Mouse (Mus musculus): ENCODE data around the gene Cox6b2. TPM values are rescaled to one million over a fixed set of nuclear protein-coding genes. Genes with fewer than 3 reads are reported as not detected.

Cox6b2 gene
- polyA plus RNA-seq, 1 experiment from 2014 or later, result 68.7 TPM

GRCm38 (mm10) chr7:4705098-4705497, 47.8 kb downstream of the Cox6b2 start:
- Histone ChIP-seq H3K9me3 (ENCODE audit: low read length) (no peaks in the 10 kb centered on the region), H3K4me2 (ENCODE audit: low read depth, low read length) (0 out of 2 replicates have a peak overlapping the region, but pooled peaks have one; percentile 44), H3K36me3 (replicated peaks; ENCODE audit: insufficient read depth, low read length) (no peaks in the 10 kb centered on the region), H3K4me1 (ENCODE audit: insufficient read depth) (peaks cover 3% of the 10 kb centered on the region; the same call in 1 of the 2 replicates), H3K27ac (ENCODE audit: low read depth) (no peak overlapping the region), H3K4me3 (ENCODE audit: low read depth, low read length) (no peak overlapping the region), H3K27me3 (ENCODE audit: insufficient read depth, low read length) (no peaks in the 10 kb centered on the region), H3K9ac (replicated peaks) (0 out of 2 replicates have a peak overlapping the region, but pooled peaks have one; percentile 5)
- WGBS (ENCODE audit: insufficient replicate concordance), result 40% methylated on average over 18 of the region's 18 CpGs
- 0 out of 2 replicates have a peak, but pooled peaks have one; percentile 21 for ATAC-seq
- peak; percentile 76 for TF ChIP-seq CTCF (IDR thresholded peaks at IDR 0.05; ENCODE audit: low read depth)
- no peak for TF ChIP-seq EP300 (IDR thresholded peaks at IDR 0.05; ENCODE audit: low read depth)
- peak; percentile 67 for DNase-seq

- Histone ChIP-seq H3K9me3 (ENCODE audit: low read length) (no peaks in the 10 kb centered on the region), H3K27ac (ENCODE audit: low read depth) (no peak overlapping the region), H3K27me3 (ENCODE audit: insufficient read depth, low read length) (no peaks in the 10 kb centered on the region), H3K36me3 (replicated peaks; ENCODE audit: insufficient read depth, low read length) (no peaks in the 10 kb centered on the region), H3K4me1 (ENCODE audit: insufficient read depth) (peaks cover 3% of the 10 kb centered on the region; the same call in 1 of the 2 replicates), H3K9ac (replicated peaks) (no peak overlapping the region), H3K4me3 (ENCODE audit: low read depth, low read length) (no peak overlapping the region), H3K4me2 (ENCODE audit: low read depth, low read length) (no peak overlapping the region)
- whole genome bisulfite sequencing (ENCODE audit: insufficient replicate concordance), result 73% methylated on average over 7 of the region's 7 CpGs
- ATAC-seq (no peak; the same call in 1 of the 2 replicates), DNase-seq (no peak)
- TF ChIP-seq CTCF (IDR thresholded peaks at IDR 0.05; ENCODE audit: low read depth) (no peak), EP300 (IDR thresholded peaks at IDR 0.05; ENCODE audit: low read depth) (no peak)
Measured at GRCm38 (mm10) chr7:4703195-4703594, 49.7 kb downstream of the Cox6b2 start.

GRCm38 (mm10) chr7:4702334-4702733, 50.6 kb downstream of the Cox6b2 start:
- DNase-seq, result no peak
- H3K9me3 ChIP-seq (ENCODE audit: low read length), result no peaks in the 10 kb centered on the region
- H3K9ac ChIP-seq (replicated peaks), result no peak overlapping the region
- no peak for ATAC-seq
- H3K4me2 ChIP-seq (ENCODE audit: low read depth, low read length), result no peak overlapping the region
- H3K27ac ChIP-seq (ENCODE audit: low read depth), result no peak overlapping the region
- 78% methylated on average over 8 of the region's 8 CpGs for WGBS (ENCODE audit: insufficient replicate concordance)
- H3K4me3 ChIP-seq (ENCODE audit: low read depth, low read length), result no peak overlapping the region
- H3K27me3 ChIP-seq (ENCODE audit: insufficient read depth, low read length), result no peaks in the 10 kb centered on the region
- TF ChIP-seq EP300 (IDR thresholded peaks at IDR 0.05; ENCODE audit: low read depth) (no peak), CTCF (IDR thresholded peaks at IDR 0.05; ENCODE audit: low read depth) (no peak)
- no peaks in the 10 kb centered on the region for H3K36me3 ChIP-seq (replicated peaks; ENCODE audit: insufficient read depth, low read length)
- peaks cover 3% of the 10 kb centered on the region; the same call in 1 of the 2 replicates for H3K4me1 ChIP-seq (ENCODE audit: insufficient read depth)

Other genes with a start within 250 kb of the Cox6b2 start
- 5.3 and 11.2 TPM in 2 replicates for gene Tnnt1, start 236.7 kb downstream of the Cox6b2 start, polyA plus RNA-seq (2015; fragmentation: Nextera tagmentation; extraction: Ambion mirVana)
- gene Tnni3, start 228.9 kb downstream of the Cox6b2 start, polyA plus RNA-seq (2015; fragmentation: Nextera tagmentation; extraction: Ambion mirVana), result 0.27 and 0.46 TPM in 2 replicates
- 0.05 and 0.17 TPM in 2 replicates for gene Dnaaf3, start 220.6 kb downstream of the Cox6b2 start, polyA plus RNA-seq (2015; fragmentation: Nextera tagmentation; extraction: Ambion mirVana)
- gene Syt5, start 205.6 kb downstream of the Cox6b2 start, polyA plus RNA-seq (2015; fragmentation: Nextera tagmentation; extraction: Ambion mirVana), result 0.09 TPM in 2 replicates
- not detected in 2 replicates for gene Ptprh, start 149.1 kb downstream of the Cox6b2 start, polyA plus RNA-seq (2015; fragmentation: Nextera tagmentation; extraction: Ambion mirVana)
- gene Tmem86b, start 121.7 kb downstream of the Cox6b2 start, polyA plus RNA-seq (2015; fragmentation: Nextera tagmentation; extraction: Ambion mirVana), result 31.8 and 35.4 TPM in 2 replicates
- 3.8 and 4.5 TPM in 2 replicates for gene Ppp6r1, start 94.1 kb downstream of the Cox6b2 start, polyA plus RNA-seq (2015; fragmentation: Nextera tagmentation; extraction: Ambion mirVana)
- gene Hspbp1, start 68.0 kb downstream of the Cox6b2 start, polyA plus RNA-seq (2015; fragmentation: Nextera tagmentation; extraction: Ambion mirVana), result 27.6 and 33.1 TPM in 2 replicates
- gene Brsk1, start 62.5 kb downstream of the Cox6b2 start, polyA plus RNA-seq (2015; fragmentation: Nextera tagmentation; extraction: Ambion mirVana), result not detected in 2 replicates
- gene Tmem150b, start 27.8 kb downstream of the Cox6b2 start, polyA plus RNA-seq (2015; fragmentation: Nextera tagmentation; extraction: Ambion mirVana), result 0.29 and 0.34 TPM in 2 replicates
- gene Kmt5c, start 13.0 kb downstream of the Cox6b2 start, polyA plus RNA-seq (2015; fragmentation: Nextera tagmentation; extraction: Ambion mirVana), result 25.9 and 33.6 TPM in 2 replicates
- gene Fam71e2, start 18.2 kb upstream of the Cox6b2 start, polyA plus RNA-seq (2015; fragmentation: Nextera tagmentation; extraction: Ambion mirVana), result not detected in 2 replicates
- 0.07 TPM in 1 of 2 replicates, not detected in the other for gene Il11, start 29.8 kb upstream of the Cox6b2 start, polyA plus RNA-seq (2015; fragmentation: Nextera tagmentation; extraction: Ambion mirVana)
- gene Tmem190, start 29.8 kb upstream of the Cox6b2 start, polyA plus RNA-seq (2015; fragmentation: Nextera tagmentation; extraction: Ambion mirVana), result 0.34 TPM in 1 of 2 replicates, not detected in the other
- 23.6 and 24.2 TPM in 2 replicates for gene Tmem238, start 36.6 kb upstream of the Cox6b2 start, polyA plus RNA-seq (2015; fragmentation: Nextera tagmentation; extraction: Ambion mirVana)
- gene Rpl28, start 39.8 kb upstream of the Cox6b2 start, polyA plus RNA-seq (2015; fragmentation: Nextera tagmentation; extraction: Ambion mirVana), result 280 and 288 TPM in 2 replicates
- gene Ube2s, start 59.5 kb upstream of the Cox6b2 start, polyA plus RNA-seq (2015; fragmentation: Nextera tagmentation; extraction: Ambion mirVana), result 135 and 139 TPM in 2 replicates
- not detected in 2 replicates for gene Shisa7, start 91.6 kb upstream of the Cox6b2 start, polyA plus RNA-seq (2015; fragmentation: Nextera tagmentation; extraction: Ambion mirVana)
- gene Isoc2b, start 117.2 kb upstream of the Cox6b2 start, polyA plus RNA-seq (2015; fragmentation: Nextera tagmentation; extraction: Ambion mirVana), result 8.0 and 8.3 TPM in 2 replicates
- gene Isoc2a, start 124.1 kb upstream of the Cox6b2 start, polyA plus RNA-seq (2015; fragmentation: Nextera tagmentation; extraction: Ambion mirVana), result 2.3 and 2.4 TPM in 2 replicates
- gene Gm36210, start 153.4 kb upstream of the Cox6b2 start, polyA plus RNA-seq (2015; fragmentation: Nextera tagmentation; extraction: Ambion mirVana), result not detected in 2 replicates
- 0.90 and 1.0 TPM in 2 replicates for gene Zfp628, start 162.1 kb upstream of the Cox6b2 start, polyA plus RNA-seq (2015; fragmentation: Nextera tagmentation; extraction: Ambion mirVana)
- 0.09 and 0.20 TPM in 2 replicates for gene Nat14, start 168.9 kb upstream of the Cox6b2 start, polyA plus RNA-seq (2015; fragmentation: Nextera tagmentation; extraction: Ambion mirVana)
- 0.06 TPM in 2 replicates for gene Ssc5d, start 172.7 kb upstream of the Cox6b2 start, polyA plus RNA-seq (2015; fragmentation: Nextera tagmentation; extraction: Ambion mirVana)
- 0.09 TPM in 1 of 2 replicates, not detected in the other for gene Sbk2, start 211.3 kb upstream of the Cox6b2 start, polyA plus RNA-seq (2015; fragmentation: Nextera tagmentation; extraction: Ambion mirVana)
- not detected in 2 replicates for gene Sbk3, start 218.1 kb upstream of the Cox6b2 start, polyA plus RNA-seq (2015; fragmentation: Nextera tagmentation; extraction: Ambion mirVana)
- 3.2 and 4.0 TPM in 2 replicates for gene Zfp579, start 243.1 kb upstream of the Cox6b2 start, polyA plus RNA-seq (2015; fragmentation: Nextera tagmentation; extraction: Ambion mirVana)

Data from liver, postnatal 0 days (tissue).